Mouse (Mus musculus): ENCODE measurements around the gene Rgp1.

The Rgp1 gene

GRCm38 (mm10) chr4:43598650-43599380, 20.3 kb downstream of the Rgp1 start:
- DNase-seq, result no peak

GRCm38 (mm10) chr4:43600195-43600934, 21.9 kb downstream of the Rgp1 start:
- DNase-seq, result no peak

GRCm38 (mm10) chr4:43604099-43604498, 25.6 kb downstream of the Rgp1 start:
- no peak for DNase-seq

GRCm38 (mm10) chr4:43604751-43605685, 26.5 kb downstream of the Rgp1 start:
- no peak for DNase-seq

GRCm38 (mm10) chr4:43612534-43612933, 34.0 kb downstream of the Rgp1 start:
- DNase-seq, result no peak

- no peak for DNase-seq
Observed at GRCm38 (mm10) chr4:43613060-43613730, 34.7 kb downstream of the Rgp1 start.

GRCm38 (mm10) chr4:43620146-43620778, 41.7 kb downstream of the Rgp1 start:
- no peak for DNase-seq

- peak; percentile 38 to 47 for DNase-seq
Observed at GRCm38 (mm10) chr4:43629106-43629817, 50.7 kb downstream of the Rgp1 start.

GRCm38 (mm10) chr4:43630030-43630581, 51.6 kb downstream of the Rgp1 start:
- DNase-seq, result peak; percentile 81 to 92

GRCm38 (mm10) chr4:43630671-43631045, 52.1 kb downstream of the Rgp1 start:
- no peak for DNase-seq

GRCm38 (mm10) chr4:43631046-43631955, 52.8 kb downstream of the Rgp1 start, which contains the start of gene Npr2:
Npr2 (plus strand) TSS chr4:43631935.
- DNase-seq, result peak; percentile 65 to 68

GRCm38 (mm10) chr4:43631956-43632920, 53.7 kb downstream of the Rgp1 start:
- DNase-seq, result peak; percentile 57 to 58

GRCm38 (mm10) chr4:43633296-43633695, 54.8 kb downstream of the Rgp1 start:
- DNase-seq, result no peak

GRCm38 (mm10) chr4:43633736-43634135, 55.2 kb downstream of the Rgp1 start:
- no peak for DNase-seq

GRCm38 (mm10) chr4:43634621-43635374, 56.3 kb downstream of the Rgp1 start:
- no peak for DNase-seq

GRCm38 (mm10) chr4:43636751-43637150, 58.2 kb downstream of the Rgp1 start:
- DNase-seq, result no peak

Data from cerebellum, postnatal 36 days (tissue).